Mouse (Mus musculus) erythroid progenitor cell, adult 5-6 weeks (primary cell): Measurements from ENCODE around the gene Fam171a2. TPM values are rescaled to one million over a fixed set of nuclear protein-coding genes. Genes with fewer than 3 reads are reported as not detected.
"Not testable (repeated sequence)": the region's sequence is repeated elsewhere in the genome, so short reads cannot be mapped to it uniquely, and the experiment has no call there.

Source experiments
- ATAC-seq: replicated peaks from 2 replicates; pipeline ENCODE4 v1.8.0; 2016; ENCODE audit warnings: moderate number of reproducible peaks, mild to moderate bottlenecking, moderate TSS enrichment, inconsistent platforms; ENCODE audit not compliant: poor library complexity, low FRiP score, severe bottlenecking
- total RNA-seq, 2 experiments: library from RNA; stranded (forward) in 1 of 2; stranded (reverse) in 1 of 2; fragments of 150-400 nt in 1 of 2; fragments of 186-747, 209-891 nt in 1 of 2; gene quantifications; 2 replicates each; pipeline versions ENCODE4 v1.2.3 to v1.2.4; 2015 to 2017; ENCODE audit warnings: low replicate concordance in 2 of 2

Gene Fam171a2
- total RNA-seq, 2 experiments from 2014 or later: not detected

GRCm38 (mm10) chr11:102417160-102417559 is 30.3 kb downstream of the Fam171a2 start:
- no peak for ATAC-seq

GRCm38 (mm10) chr11:102415034-102415802 is 32.3 kb downstream of the Fam171a2 start:
- no peak for ATAC-seq

- no peak for ATAC-seq
Observed at GRCm38 (mm10) chr11:102413059-102413458, 34.4 kb downstream of the Fam171a2 start.

GRCm38 (mm10) chr11:102411704-102412103 is 35.8 kb downstream of the Fam171a2 start:
- ATAC-seq: peak; percentile 55

- no peak for ATAC-seq
Observed at GRCm38 (mm10) chr11:102411061-102411460, 36.4 kb downstream of the Fam171a2 start.

GRCm38 (mm10) chr11:102410345-102410744 is 37.1 kb downstream of the Fam171a2 start:
- not testable (repeated sequence) for ATAC-seq

GRCm38 (mm10) chr11:102409795-102410330 is 37.6 kb downstream of the Fam171a2 start:
- ATAC-seq: no peak

- ATAC-seq: no peak
Observed at GRCm38 (mm10) chr11:102408888-102409794, 38.3 kb downstream of the Fam171a2 start.

- ATAC-seq: peak; percentile 81
Observed at GRCm38 (mm10) chr11:102408344-102408876, 39.1 kb downstream of the Fam171a2 start.

GRCm38 (mm10) chr11:102407834-102408215 is 39.7 kb downstream of the Fam171a2 start, which contains the start of gene Slc25a39:
Slc25a39 (minus strand) TSS chr11:102407946.
- ATAC-seq: peak; percentile 12; the same call in 1 of the 2 replicates

GRCm38 (mm10) chr11:102406900-102407833 is 40.3 kb downstream of the Fam171a2 start:
- ATAC-seq: peak; percentile 50

- no peak for ATAC-seq
Observed at GRCm38 (mm10) chr11:102406401-102406800, 41.1 kb downstream of the Fam171a2 start.

GRCm38 (mm10) chr11:102405544-102406285 is 41.8 kb downstream of the Fam171a2 start:
- no peak for ATAC-seq

GRCm38 (mm10) chr11:102404161-102405010 is 43.1 kb downstream of the Fam171a2 start:
- ATAC-seq: no peak

GRCm38 (mm10) chr11:102403657-102404056 is 43.8 kb downstream of the Fam171a2 start:
- ATAC-seq: no peak

- ATAC-seq: no peak
Observed at GRCm38 (mm10) chr11:102401898-102402500, 45.5 kb downstream of the Fam171a2 start.

GRCm38 (mm10) chr11:102400513-102401084 is 46.9 kb downstream of the Fam171a2 start:
- ATAC-seq: no peak
